Mouse (Mus musculus): ENCODE measurements around the gene Popdc2. TPM values are rescaled to one million over a fixed set of nuclear protein-coding genes. Genes with fewer than 3 reads are reported as not detected.

Gene Popdc2
- polyA plus RNA-seq, 1 experiment from 2014 or later, result 0.59 TPM

GRCm38 (mm10) chr16:38363256-38363595, 1.2 kb downstream of the Popdc2 start:
- DNase-seq (ENCODE audit: low spot score, missing footprints) (no peak), ATAC-seq (ENCODE audit: low FRiP score) (no peak)
- H3K36me3 ChIP-seq (ENCODE audit: control insufficient read depth, insufficient read depth, low read length), result no peaks in the 10 kb centered on the region
- no peaks in the 10 kb centered on the region for H3K4me1 ChIP-seq (ENCODE audit: control insufficient read depth, insufficient read depth, low read length)
- H3K4me2 ChIP-seq, result no peak overlapping the region
- no peaks in the 10 kb centered on the region for H3K27me3 ChIP-seq (ENCODE audit: control insufficient read depth, insufficient read depth, low read length)
- 91% methylated on average over 3 of the region's 3 CpGs for WGBS
- no peaks in the 10 kb centered on the region for H3K9me3 ChIP-seq (ENCODE audit: control insufficient read depth, low read length)
- H3K9ac ChIP-seq (ENCODE audit: low read length), result no peak overlapping the region
- H3K4me3 ChIP-seq (ENCODE audit: low read depth, low read length), result no peak overlapping the region
- no peak overlapping the region for H3K27ac ChIP-seq (ENCODE audit: low read depth, low read length)

GRCm38 (mm10) chr16:38363657-38364056, 1.6 kb downstream of the Popdc2 start:
- ATAC-seq (ENCODE audit: low FRiP score), result no peak
- Histone ChIP-seq H3K4me1 (ENCODE audit: control insufficient read depth, insufficient read depth, low read length) (no peaks in the 10 kb centered on the region), H3K4me3 (ENCODE audit: low read depth, low read length) (no peak overlapping the region), H3K9me3 (ENCODE audit: control insufficient read depth, low read length) (no peaks in the 10 kb centered on the region), H3K9ac (ENCODE audit: low read length) (no peak overlapping the region), H3K27me3 (ENCODE audit: control insufficient read depth, insufficient read depth, low read length) (no peaks in the 10 kb centered on the region), H3K36me3 (ENCODE audit: control insufficient read depth, insufficient read depth, low read length) (no peaks in the 10 kb centered on the region), H3K4me2 (no peak overlapping the region), H3K27ac (ENCODE audit: low read depth, low read length) (no peak overlapping the region)
- DNase-seq (ENCODE audit: low spot score, missing footprints), result no peak
- WGBS, result 88% methylated on average over 7 of the region's 7 CpGs

GRCm38 (mm10) chr16:38365390-38365789, 3.4 kb downstream of the Popdc2 start:
- no peaks in the 10 kb centered on the region for H3K9me3 ChIP-seq (ENCODE audit: control insufficient read depth, low read length)
- H3K36me3 ChIP-seq (ENCODE audit: control insufficient read depth, insufficient read depth, low read length), result no peaks in the 10 kb centered on the region
- no peak overlapping the region for H3K4me3 ChIP-seq (ENCODE audit: low read depth, low read length)
- no peak overlapping the region for H3K9ac ChIP-seq (ENCODE audit: low read length)
- no peaks in the 10 kb centered on the region for H3K27me3 ChIP-seq (ENCODE audit: control insufficient read depth, insufficient read depth, low read length)
- DNase-seq (ENCODE audit: low spot score, missing footprints) (no peak), ATAC-seq (ENCODE audit: low FRiP score) (no peak)
- no peaks in the 10 kb centered on the region for H3K4me1 ChIP-seq (ENCODE audit: control insufficient read depth, insufficient read depth, low read length)
- no peak overlapping the region for H3K27ac ChIP-seq (ENCODE audit: low read depth, low read length)
- 89% methylated on average over 10 of the region's 10 CpGs for WGBS
- no peak overlapping the region for H3K4me2 ChIP-seq

- H3K4me3 ChIP-seq (ENCODE audit: low read depth, low read length), result no peak overlapping the region
- H3K4me1 ChIP-seq (ENCODE audit: control insufficient read depth, insufficient read depth, low read length), result no peaks in the 10 kb centered on the region
- WGBS, result 92% methylated on average over 4 of the region's 4 CpGs
- no peak overlapping the region for H3K27ac ChIP-seq (ENCODE audit: low read depth, low read length)
- no peak overlapping the region for H3K4me2 ChIP-seq
- ATAC-seq (ENCODE audit: low FRiP score) (no peak), DNase-seq (ENCODE audit: low spot score, missing footprints) (no peak)
- no peak overlapping the region for H3K9ac ChIP-seq (ENCODE audit: low read length)
- H3K9me3 ChIP-seq (ENCODE audit: control insufficient read depth, low read length), result no peaks in the 10 kb centered on the region
- no peaks in the 10 kb centered on the region for H3K27me3 ChIP-seq (ENCODE audit: control insufficient read depth, insufficient read depth, low read length)
- no peaks in the 10 kb centered on the region for H3K36me3 ChIP-seq (ENCODE audit: control insufficient read depth, insufficient read depth, low read length)
These were observed 4.2 kb downstream of the Popdc2 start for GRCm38 (mm10) chr16:38366231-38366630.

GRCm38 (mm10) chr16:38368336-38368735, 6.3 kb downstream of the Popdc2 start:
- no peaks in the 10 kb centered on the region for H3K9me3 ChIP-seq (ENCODE audit: control insufficient read depth, low read length)
- H3K27ac ChIP-seq (ENCODE audit: low read depth, low read length), result no peak overlapping the region
- H3K36me3 ChIP-seq (ENCODE audit: control insufficient read depth, insufficient read depth, low read length), result no peaks in the 10 kb centered on the region
- 79% methylated on average over 10 of the region's 10 CpGs for WGBS
- DNase-seq (ENCODE audit: low spot score, missing footprints) (peak; percentile 60), ATAC-seq (ENCODE audit: low FRiP score) (no peak)
- no peak overlapping the region for H3K4me3 ChIP-seq (ENCODE audit: low read depth, low read length)
- H3K27me3 ChIP-seq (ENCODE audit: control insufficient read depth, insufficient read depth, low read length), result no peaks in the 10 kb centered on the region
- H3K4me1 ChIP-seq (ENCODE audit: control insufficient read depth, insufficient read depth, low read length), result no peaks in the 10 kb centered on the region
- H3K4me2 ChIP-seq, result no peak overlapping the region
- H3K9ac ChIP-seq (ENCODE audit: low read length), result no peak overlapping the region

GRCm38 (mm10) chr16:38369000-38369399, 7.0 kb downstream of the Popdc2 start:
- H3K36me3 ChIP-seq (ENCODE audit: control insufficient read depth, insufficient read depth, low read length), result no peaks in the 10 kb centered on the region
- H3K9me3 ChIP-seq (ENCODE audit: control insufficient read depth, low read length), result no peaks in the 10 kb centered on the region
- no peak overlapping the region for H3K4me3 ChIP-seq (ENCODE audit: low read depth, low read length)
- no peaks in the 10 kb centered on the region for H3K4me1 ChIP-seq (ENCODE audit: control insufficient read depth, insufficient read depth, low read length)
- H3K4me2 ChIP-seq, result no peak overlapping the region
- no peak overlapping the region for H3K27ac ChIP-seq (ENCODE audit: low read depth, low read length)
- ATAC-seq (ENCODE audit: low FRiP score) (no peak), DNase-seq (ENCODE audit: low spot score, missing footprints) (peak; percentile 39)
- H3K9ac ChIP-seq (ENCODE audit: low read length), result no peak overlapping the region
- WGBS, result 84% methylated on average over 7 of the region's 7 CpGs
- no peaks in the 10 kb centered on the region for H3K27me3 ChIP-seq (ENCODE audit: control insufficient read depth, insufficient read depth, low read length)

DNA sequence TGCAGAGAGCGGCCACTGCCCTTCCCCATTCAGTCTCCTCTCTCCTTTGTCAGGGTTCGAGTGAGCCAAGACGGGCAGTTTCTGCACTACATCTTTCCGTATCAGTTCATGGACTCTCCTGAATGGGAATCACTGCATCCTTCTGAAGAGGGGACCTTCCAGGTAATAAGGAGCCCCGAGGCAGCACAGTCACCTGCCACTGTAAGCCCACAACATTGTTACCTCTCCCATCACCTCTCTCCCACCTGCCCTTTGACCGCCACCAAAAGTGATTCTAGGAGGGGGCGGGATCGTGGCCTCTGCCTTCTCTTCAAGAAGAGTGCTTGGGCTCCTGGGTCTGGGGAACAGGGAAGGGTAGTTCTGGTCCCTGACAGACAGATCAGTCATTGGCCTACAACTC, 7.4 kb downstream of the Popdc2 start:
- Histone ChIP-seq H3K27me3 (ENCODE audit: control insufficient read depth, insufficient read depth, low read length) (no peaks in the 10 kb centered on the region), H3K4me3 (ENCODE audit: low read depth, low read length) (no peak overlapping the region), H3K4me2 (no peak overlapping the region), H3K9me3 (ENCODE audit: control insufficient read depth, low read length) (no peaks in the 10 kb centered on the region), H3K36me3 (ENCODE audit: control insufficient read depth, insufficient read depth, low read length) (no peaks in the 10 kb centered on the region), H3K9ac (ENCODE audit: low read length) (no peak overlapping the region), H3K4me1 (ENCODE audit: control insufficient read depth, insufficient read depth, low read length) (no peaks in the 10 kb centered on the region), H3K27ac (ENCODE audit: low read depth, low read length) (no peak overlapping the region)
- DNase-seq (ENCODE audit: low spot score, missing footprints) (no peak), ATAC-seq (ENCODE audit: low FRiP score) (no peak)
- WGBS, result 89% methylated on average over 8 of the region's 8 CpGs

DNA sequence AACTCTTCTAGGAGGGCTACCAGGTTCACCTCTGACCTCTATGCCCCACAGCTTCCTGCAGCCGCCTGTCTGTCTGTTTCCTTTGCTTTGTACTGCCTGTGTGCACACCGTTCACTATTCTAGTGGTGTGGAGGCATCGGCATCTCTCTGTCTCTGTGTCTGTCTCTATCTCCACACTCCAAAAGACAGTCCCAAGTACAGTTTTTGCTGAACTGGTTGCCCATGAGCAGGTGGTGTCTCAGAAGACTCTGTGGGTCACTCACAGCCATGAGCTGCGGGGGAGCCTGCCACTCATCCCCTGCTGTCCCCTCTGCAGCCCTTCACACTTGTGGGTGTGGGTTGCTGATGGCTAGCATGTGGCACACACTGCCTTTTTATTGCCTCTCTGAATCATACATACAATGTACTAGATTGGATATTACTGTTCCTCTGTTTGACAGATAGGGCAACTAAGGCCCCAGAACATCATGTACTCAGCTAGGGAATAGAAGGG, 8.0 kb downstream of the Popdc2 start:
- WGBS, result 83% methylated on average over 4 of the region's 4 CpGs
- Histone ChIP-seq H3K27ac (ENCODE audit: low read depth, low read length) (no peak overlapping the region), H3K4me2 (no peak overlapping the region), H3K4me3 (ENCODE audit: low read depth, low read length) (no peak overlapping the region), H3K36me3 (ENCODE audit: control insufficient read depth, insufficient read depth, low read length) (no peaks in the 10 kb centered on the region), H3K4me1 (ENCODE audit: control insufficient read depth, insufficient read depth, low read length) (no peaks in the 10 kb centered on the region), H3K9ac (ENCODE audit: low read length) (no peak overlapping the region), H3K27me3 (ENCODE audit: control insufficient read depth, insufficient read depth, low read length) (no peaks in the 10 kb centered on the region), H3K9me3 (ENCODE audit: control insufficient read depth, low read length) (no peaks in the 10 kb centered on the region)
- DNase-seq (ENCODE audit: low spot score, missing footprints), result no peak
- no peak for ATAC-seq (ENCODE audit: low FRiP score)

GRCm38 (mm10) chr16:38370633-38371374, 8.8 kb downstream of the Popdc2 start:
- Histone ChIP-seq H3K36me3 (ENCODE audit: control insufficient read depth, insufficient read depth, low read length) (no peaks in the 10 kb centered on the region), H3K4me1 (ENCODE audit: control insufficient read depth, insufficient read depth, low read length) (no peaks in the 10 kb centered on the region), H3K27me3 (ENCODE audit: control insufficient read depth, insufficient read depth, low read length) (no peaks in the 10 kb centered on the region), H3K9ac (ENCODE audit: low read length) (no peak overlapping the region), H3K27ac (ENCODE audit: low read depth, low read length) (no peak overlapping the region), H3K4me3 (ENCODE audit: low read depth, low read length) (no peak overlapping the region), H3K9me3 (ENCODE audit: control insufficient read depth, low read length) (no peaks in the 10 kb centered on the region), H3K4me2 (no peak overlapping the region)
- WGBS, result 92% methylated on average over 8 of the region's 8 CpGs
- no peak for ATAC-seq (ENCODE audit: low FRiP score)
- DNase-seq (ENCODE audit: low spot score, missing footprints), result no peak
